Mouse (Mus musculus) myocyte (in vitro differentiated cells): ENCODE measurements around the gene Epb41l2. TPM values are rescaled to one million over a fixed set of nuclear protein-coding genes. Genes with fewer than 3 reads are reported as not detected.

ENCODE experiments used
- H3K27me3 ChIP-seq: one replicate; pipeline ENCODE4 v1.6.1; 2011; ENCODE audit not compliant: control insufficient read depth, insufficient read depth, insufficient read length
- H3K36me3 ChIP-seq: one replicate; pipeline ENCODE4 v1.6.1; 2011; ENCODE audit not compliant: control insufficient read depth, insufficient read depth
- H3K4me2 ChIP-seq: one replicate; pipeline ENCODE4 v1.6.1; 2011; ENCODE audit warnings: low read depth, control low read depth
- H3K4me3 ChIP-seq: one replicate; pipeline ENCODE4 v1.5.1; 2011; ENCODE audit warnings: mild to moderate bottlenecking, control low read depth, moderate library complexity
- H3K79me2 ChIP-seq: one replicate; pipeline ENCODE4 v1.6.1; 2011; ENCODE audit not compliant: control insufficient read depth, insufficient read depth
- H3ac ChIP-seq: one replicate; pipeline ENCODE4 v1.6.1; 2011; ENCODE audit not compliant: control insufficient read depth, insufficient read length
- CEBPB ChIP-seq: IDR thresholded peaks from 2 replicates; pipeline ENCODE4 v1.6.1; 2011; ENCODE audit warnings: mild to moderate bottlenecking, moderate library complexity; ENCODE audit not compliant: poor library complexity, insufficient read depth, severe bottlenecking
- E2F4 ChIP-seq: IDR thresholded peaks from one replicate; pipeline ENCODE4 v1.6.1; 2011; ENCODE audit warnings: mild to moderate bottlenecking, control low read depth, moderate library complexity; ENCODE audit not compliant: insufficient read depth
- MAX ChIP-seq: IDR thresholded peaks from one replicate; pipeline ENCODE4 v1.6.1; 2011; ENCODE audit warnings: low read depth, mild to moderate bottlenecking, control low read depth
- MYOD1 ChIP-seq, 3 experiments: IDR thresholded peaks; one replicate each; pipeline ENCODE4 v1.6.1; 2011; ENCODE audit warnings: control low read depth in 2 of 3, low read depth in 2 of 3, mild to moderate bottlenecking in 2 of 3, moderate library complexity in 1 of 3; ENCODE audit not compliant: insufficient read length in 2 of 3, control insufficient read depth in 1 of 3
- MYOG ChIP-seq, 3 experiments: IDR thresholded peaks; one replicate each; pipeline ENCODE4 v1.6.1; 2011; ENCODE audit warnings: control low read depth in 2 of 3, low read depth in 2 of 3, mild to moderate bottlenecking in 2 of 3; ENCODE audit not compliant: insufficient read length in 2 of 3, control insufficient read depth in 1 of 3, insufficient read depth in 1 of 3
- POLR2A ChIP-seq: IDR thresholded peaks from one replicate; pipeline ENCODE4 v1.6.1; 2011; ENCODE audit warnings: low read depth, mild to moderate bottlenecking, control low read depth, moderate library complexity; ENCODE audit not compliant: insufficient read length
- POLR2AphosphoS2 ChIP-seq: IDR thresholded peaks from one replicate; pipeline ENCODE4 v1.6.1; 2011; ENCODE audit warnings: low read depth, control low read depth; ENCODE audit not compliant: insufficient read length
- REST ChIP-seq: IDR thresholded peaks from one replicate; pipeline ENCODE4 v1.6.1; 2011; ENCODE audit warnings: mild to moderate bottlenecking, control low read depth, moderate library complexity; ENCODE audit not compliant: insufficient read depth, insufficient read length
- SRF ChIP-seq: IDR thresholded peaks from one replicate; pipeline ENCODE4 v1.6.1; 2011; ENCODE audit warnings: low read depth; ENCODE audit not compliant: control insufficient read depth, insufficient read length
- TCF12 ChIP-seq: IDR thresholded peaks from one replicate; pipeline ENCODE4 v1.6.1; 2011; ENCODE audit warnings: mild to moderate bottlenecking, control low read depth; ENCODE audit not compliant: poor library complexity, insufficient read depth, severe bottlenecking
- TCF3 ChIP-seq: IDR thresholded peaks from one replicate; pipeline ENCODE4 v1.6.1; 2011; ENCODE audit warnings: low read depth, control low read depth; ENCODE audit not compliant: insufficient read length
- USF1 ChIP-seq: IDR thresholded peaks from one replicate; pipeline ENCODE4 v1.6.1; 2011; ENCODE audit warnings: low read depth, mild to moderate bottlenecking, control low read depth, moderate library complexity
- polyA plus RNA-seq: library from polyadenylated mRNA; unstranded; fragments of >200 nt; fragmentation: generic; extraction: Trizol; gene quantifications from one replicate; pipeline ENCODE4 v1.2.1, GENCODE M21; 2012; ENCODE audit warnings: missing spikeins

The Epb41l2 gene
- polyA plus RNA-seq, 1 experiment: 22.3 TPM

- no peaks in the 10 kb centered on the region for H3K36me3 ChIP-seq
- TF ChIP-seq E2F4 (no peak), MAX (no peak), POLR2A (no peak), POLR2AphosphoS2 (no peak), SRF (no peak), TCF12 (no peak), MYOG (IDR thresholded peaks at IDR 0.05; ENCODE audit: control insufficient read depth in 1 of 3, insufficient read depth in 1 of 3, insufficient read length in 2 of 3, low read depth in 2 of 3) (no peak), CEBPB (no peak), MYOD1 (IDR thresholded peaks at IDR 0.05; ENCODE audit: control insufficient read depth in 1 of 3, insufficient read length in 2 of 3, low read depth in 2 of 3) (no peak), USF1 (no peak), TCF3 (no peak), REST (no peak)
- no peaks in the 10 kb centered on the region for H3K79me2 ChIP-seq
- H3K4me2 ChIP-seq: no peak overlapping the region
- H3ac ChIP-seq: no peak overlapping the region
- H3K27me3 ChIP-seq: no peaks in the 10 kb centered on the region
- no peak overlapping the region for H3K4me3 ChIP-seq
Measured at GRCm38 (mm10) chr10:25333390-25334079, 26.1 kb upstream of the Epb41l2 start.

DNA sequence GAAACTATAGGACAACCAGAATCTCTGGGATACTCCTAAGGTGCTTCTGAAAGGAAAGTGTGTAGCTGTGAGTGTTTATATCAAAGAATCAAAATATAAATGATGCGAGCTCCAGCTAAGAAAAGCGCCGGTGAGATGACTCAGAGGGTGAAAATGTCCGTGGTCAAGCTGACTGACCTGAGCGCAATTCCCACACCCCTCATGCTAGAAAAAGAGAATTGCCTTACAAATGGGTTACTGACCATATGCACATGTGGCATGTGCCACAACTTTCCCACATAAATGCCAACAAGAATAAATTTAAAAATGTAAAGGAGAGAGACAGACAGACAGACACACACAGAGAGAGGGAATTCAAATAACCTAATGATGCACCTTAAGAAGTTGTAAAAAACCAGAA, 18.9 kb upstream of the Epb41l2 start:
- no peak overlapping the region for H3K4me3 ChIP-seq
- no peak for TF ChIP-seq TCF12
- TF ChIP-seq TCF3: no peak
- no peaks in the 10 kb centered on the region for H3K36me3 ChIP-seq
- H3K79me2 ChIP-seq: no peaks in the 10 kb centered on the region
- H3ac ChIP-seq: no peak overlapping the region
- peak overlapping the region; percentile 16 for H3K4me2 ChIP-seq
- no peaks in the 10 kb centered on the region for H3K27me3 ChIP-seq

DNA sequence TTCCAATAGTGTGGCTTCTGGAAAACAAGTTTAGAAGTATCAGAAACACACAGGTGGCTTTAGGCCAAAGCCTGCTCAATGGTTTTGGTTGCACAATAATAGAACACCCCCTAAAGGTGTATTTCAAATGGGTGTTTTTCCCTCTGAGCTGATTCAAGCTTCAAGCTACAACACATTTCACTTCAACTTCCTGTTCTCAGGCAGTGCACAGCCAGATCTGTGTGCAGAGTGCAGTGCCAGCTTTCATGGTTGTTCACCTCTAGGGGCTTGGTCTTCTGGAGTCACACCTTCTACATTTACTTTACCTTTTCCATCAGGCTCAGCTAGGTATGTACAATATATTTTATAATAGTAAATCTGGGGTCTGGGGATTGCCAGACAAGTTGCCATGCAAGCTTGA, 16.8 kb upstream of the Epb41l2 start:
- H3ac ChIP-seq: no peak overlapping the region

DNA sequence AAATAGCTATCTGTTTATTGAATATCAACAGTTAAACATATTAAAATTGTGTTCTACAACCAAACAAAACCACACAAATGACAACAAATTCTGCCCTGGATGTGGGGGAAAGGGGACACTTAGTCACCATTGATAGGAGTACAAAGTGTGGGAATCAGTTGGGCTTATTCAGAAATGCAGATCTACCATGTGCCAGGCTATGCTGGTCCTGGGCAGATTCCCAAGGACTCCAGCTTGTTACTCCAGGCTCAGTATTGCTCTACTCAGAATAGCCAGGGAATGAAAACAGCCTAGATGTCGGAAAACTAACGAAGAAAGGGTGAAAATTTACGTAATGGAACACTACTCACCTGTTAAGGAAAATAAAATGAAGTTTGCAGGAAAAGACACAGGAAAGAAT, 5.7 kb upstream of the Epb41l2 start:
- Histone ChIP-seq H3K36me3 (no peaks in the 10 kb centered on the region), H3K79me2 (no peaks in the 10 kb centered on the region), H3ac (no peak overlapping the region), H3K4me2 (no peak overlapping the region), H3K4me3 (no peak overlapping the region), H3K27me3 (no peaks in the 10 kb centered on the region)
- TF ChIP-seq MAX (no peak), TCF3 (no peak), TCF12 (no peak), USF1 (no peak), MYOD1 (IDR thresholded peaks at IDR 0.05; ENCODE audit: control insufficient read depth in 1 of 3, insufficient read length in 2 of 3, low read depth in 2 of 3) (no peak), E2F4 (no peak), SRF (no peak), MYOG (IDR thresholded peaks at IDR 0.05; ENCODE audit: control insufficient read depth in 1 of 3, insufficient read depth in 1 of 3, insufficient read length in 2 of 3, low read depth in 2 of 3) (no peak), POLR2AphosphoS2 (no peak), REST (no peak)

More for the DNA sequence above, 16.8 kb upstream of the Epb41l2 start:
- Histone ChIP-seq H3K4me2 (no peak overlapping the region), H3K4me3 (no peak overlapping the region), H3K79me2 (no peaks in the 10 kb centered on the region), H3K36me3 (no peaks in the 10 kb centered on the region), H3K27me3 (no peaks in the 10 kb centered on the region)
- TF ChIP-seq E2F4 (no peak), POLR2AphosphoS2 (no peak), TCF3 (no peak), SRF (no peak), USF1 (no peak), MYOG (IDR thresholded peaks at IDR 0.05; ENCODE audit: control insufficient read depth in 1 of 3, insufficient read depth in 1 of 3, insufficient read length in 2 of 3, low read depth in 2 of 3) (no peak), MAX (no peak), POLR2A (no peak), MYOD1 (IDR thresholded peaks at IDR 0.05; ENCODE audit: control insufficient read depth in 1 of 3, insufficient read length in 2 of 3, low read depth in 2 of 3) (no peak), CEBPB (no peak)

DNA sequence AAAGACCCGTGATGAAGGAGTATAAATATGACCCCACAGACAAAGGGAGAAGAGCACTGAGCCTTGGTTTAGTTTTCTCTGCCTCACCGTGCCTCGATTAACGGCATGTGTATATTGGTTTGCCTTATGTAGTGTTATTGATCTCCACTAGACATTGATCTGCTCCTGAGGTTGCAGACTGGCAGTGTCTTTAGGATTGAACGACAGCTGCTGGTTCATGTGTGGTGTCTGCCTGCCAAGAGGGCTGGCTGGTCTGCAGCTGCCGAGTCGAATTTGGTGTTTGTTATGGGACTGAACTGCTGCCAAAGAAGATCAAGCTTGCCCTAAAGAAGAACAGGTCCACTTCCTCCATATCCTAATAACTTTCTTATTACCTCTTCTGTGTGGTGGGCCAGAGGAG, 5.2 kb upstream of the Epb41l2 start:
- Histone ChIP-seq H3K36me3 (no peaks in the 10 kb centered on the region), H3K79me2 (no peaks in the 10 kb centered on the region), H3ac (no peak overlapping the region), H3K4me2 (no peak overlapping the region), H3K27me3 (no peaks in the 10 kb centered on the region), H3K4me3 (no peak overlapping the region)
- TF ChIP-seq POLR2AphosphoS2 (no peak), MYOD1 (IDR thresholded peaks at IDR 0.05; ENCODE audit: control insufficient read depth in 1 of 3, insufficient read length in 2 of 3, low read depth in 2 of 3) (peak in 2 of 3 experiments; percentile 47 to 51), MYOG (IDR thresholded peaks at IDR 0.05; ENCODE audit: control insufficient read depth in 1 of 3, insufficient read depth in 1 of 3, insufficient read length in 2 of 3, low read depth in 2 of 3) (peak in 1 of 3 experiments; percentile 52)
